Mouse (Mus musculus) lung, adult 2 months (tissue): Measurements from ENCODE around the gene Gimap4.

Experiments
- CTCF ChIP-seq: fragments of 200-500 bp; IDR thresholded peaks from 2 replicates; pipeline ENCODE4 v1.5.1; 2011; ENCODE audit warnings: mild to moderate bottlenecking, low read length, control low read depth; ENCODE audit not compliant: insufficient read depth
- POLR2A ChIP-seq: fragments of 200-500 bp; IDR thresholded peaks from 2 replicates; pipeline ENCODE4 v1.6.1; 2011; ENCODE audit warnings: low read depth, mild to moderate bottlenecking, control low read depth, low read length, borderline replicate concordance; ENCODE audit errors: extremely low read depth

- TF ChIP-seq CTCF (no peak), POLR2A (no peak)
Observed at GRCm38 (mm10) chr6:48718455-48718854, 34.1 kb downstream of the Gimap4 start, which contains the start of the genes Gm28053 and Gimap7.
